Mouse (Mus musculus) liver, embryonic 18 days (tissue): ENCODE results near the gene Plcl2. TPM values are rescaled to one million over a fixed set of nuclear protein-coding genes. Genes with fewer than 3 reads are reported as not detected.

Experiments
- polyA plus RNA-seq: library from polyadenylated mRNA; depleted of rRNA; stranded (reverse); fragments of >200 nt; gene quantifications from 2 replicates; pipeline ENCODE4 v1.2.3, GENCODE M21; 2012; rRNA removed

Plcl2 gene
- 2.9 and 3.0 TPM in 2 replicates for polyA plus RNA-seq

DNA sequence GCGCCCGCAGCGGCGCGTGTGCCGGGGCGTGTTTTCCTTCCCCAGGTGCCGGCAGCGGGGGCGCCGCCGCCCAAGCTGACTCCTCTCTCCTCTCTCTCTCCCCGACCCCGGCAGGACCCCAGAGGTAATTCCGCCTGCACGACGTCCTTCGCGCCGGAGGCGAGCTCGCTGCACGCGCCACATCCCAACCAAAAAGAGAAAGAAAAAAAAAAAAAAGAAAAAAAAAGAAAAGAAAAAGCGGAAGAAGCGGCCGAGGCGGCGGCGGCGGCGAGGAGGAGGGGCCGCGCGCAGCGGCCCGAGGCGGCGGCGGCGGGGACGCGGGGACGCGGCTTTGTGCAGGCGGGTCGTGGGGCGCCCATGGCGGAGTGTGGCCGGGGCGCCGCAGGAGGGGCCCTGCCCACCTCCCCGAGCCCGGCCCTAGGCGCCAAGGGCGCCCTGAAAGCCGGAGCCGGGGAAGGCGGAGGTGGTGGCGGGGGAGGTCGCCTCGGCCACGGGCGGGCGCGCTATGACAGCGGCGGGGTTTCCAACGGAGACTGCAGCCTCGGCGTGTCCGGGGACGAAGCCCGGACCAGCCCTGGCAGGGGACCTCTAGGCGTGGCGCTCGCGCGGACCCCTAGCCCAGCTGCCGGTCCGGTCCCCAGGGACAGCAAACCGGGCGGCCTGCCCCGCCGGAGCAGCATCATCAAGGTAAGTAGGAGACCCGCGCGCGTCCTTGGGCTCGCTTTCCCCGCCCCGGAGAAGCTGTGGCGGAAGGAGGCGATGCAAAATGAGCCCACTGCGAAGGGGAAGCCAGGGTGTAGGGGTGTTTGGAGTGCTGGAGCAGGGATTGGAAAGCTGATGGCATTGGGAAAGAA, at the start of gene Plcl2:
Gene Plcl2 (plus strand): TSS at position 153 of the 854 bp plus-strand sequence.

Other genes with a start within 250 kb of the Plcl2 start
- gene Dazl, start 215.8 kb upstream of the Plcl2 start, polyA plus RNA-seq: 0.03 and 0.05 TPM in 2 replicates